Mouse (Mus musculus) CH12.LX (cell line): ENCODE measurements at regions not wholly inside any gene's neighbourhood (a gene's known extent, or its start where the extent isn't known, plus 50 kb on each side); places are given as distances from the start of the nearest gene placed in this dataset.

Source experiments
- CTCF ChIP-seq, 2 experiments: IDR thresholded peaks in 1 of 2; conservative IDR thresholded peaks in 1 of 2; 2 replicates each; pipeline ENCODE4 v1.5.1; 2011 to 2012; ENCODE audit warnings: low read depth in 2 of 2, low read length in 2 of 2, improper control_type of control experiment in 1 of 2, inconsistent platforms in 1 of 2, mild to moderate bottlenecking in 1 of 2, moderate library complexity in 1 of 2
- MAZ ChIP-seq: IDR thresholded peaks from 2 replicates; pipeline ENCODE4 v1.6.1; 2012; ENCODE audit warnings: low read depth, mild to moderate bottlenecking, inconsistent platforms, low read length, improper control_type of control experiment, moderate library complexity
- MEF2A ChIP-seq: IDR thresholded peaks from 2 replicates; pipeline ENCODE4 v1.6.1; 2014; ENCODE audit warnings: low read depth, mild to moderate bottlenecking, inconsistent platforms, low read length, improper control_type of control experiment, borderline replicate concordance
- NRF1 ChIP-seq: IDR thresholded peaks from 2 replicates; pipeline ENCODE4 v1.6.1; 2014; ENCODE audit warnings: low read depth, mild to moderate bottlenecking, inconsistent platforms, low read length, improper control_type of control experiment, moderate library complexity
- ZNF384 ChIP-seq: IDR thresholded peaks from 2 replicates; pipeline ENCODE4 v1.6.1; 2012; ENCODE audit warnings: low read depth, low read length, improper control_type of control experiment, inconsistent platforms

DNA sequence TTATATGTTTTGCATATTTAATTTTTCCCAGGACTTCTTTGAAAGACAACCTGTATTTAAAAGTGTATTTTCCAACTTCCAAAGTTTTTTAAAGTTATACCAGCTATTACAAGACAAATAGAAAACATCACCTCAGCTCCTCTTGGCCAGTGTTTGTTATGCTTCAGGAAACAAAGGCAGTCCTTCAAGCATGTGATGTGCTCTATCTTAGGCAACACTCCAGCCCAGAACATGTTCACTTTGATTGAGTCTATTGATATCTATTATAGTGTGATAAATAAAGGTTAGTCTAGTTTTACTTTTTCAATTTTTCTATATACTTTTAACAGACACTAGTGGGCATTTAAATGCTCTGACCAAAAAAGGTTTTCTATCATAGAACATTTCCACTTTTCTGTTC is 289.9 kb upstream of the Htr2a start:
- TF ChIP-seq ZNF384 (no peak), MAZ (no peak), CTCF (conservative IDR thresholded peaks at IDR 0.05 in 1 of 2, IDR thresholded peaks at IDR 0.05 in 1 of 2; ENCODE audit: low read depth in 2 of 2, low read length in 2 of 2) (no peak), NRF1 (no peak), MEF2A (no peak)
